Mouse (Mus musculus): Measurements from ENCODE around the gene Nudt9. TPM values are rescaled to one million over a fixed set of nuclear protein-coding genes. Genes with fewer than 3 reads are reported as not detected.

Gene Nudt9
- polyA plus RNA-seq (2012; rRNA removed): 52.8 and 77.2 TPM in 2 replicates

GRCm38 (mm10) chr5:104046256-104047199, at the start of gene Nudt9:
Gene Nudt9 (plus strand): TSS chr5:104046306.

DNA sequence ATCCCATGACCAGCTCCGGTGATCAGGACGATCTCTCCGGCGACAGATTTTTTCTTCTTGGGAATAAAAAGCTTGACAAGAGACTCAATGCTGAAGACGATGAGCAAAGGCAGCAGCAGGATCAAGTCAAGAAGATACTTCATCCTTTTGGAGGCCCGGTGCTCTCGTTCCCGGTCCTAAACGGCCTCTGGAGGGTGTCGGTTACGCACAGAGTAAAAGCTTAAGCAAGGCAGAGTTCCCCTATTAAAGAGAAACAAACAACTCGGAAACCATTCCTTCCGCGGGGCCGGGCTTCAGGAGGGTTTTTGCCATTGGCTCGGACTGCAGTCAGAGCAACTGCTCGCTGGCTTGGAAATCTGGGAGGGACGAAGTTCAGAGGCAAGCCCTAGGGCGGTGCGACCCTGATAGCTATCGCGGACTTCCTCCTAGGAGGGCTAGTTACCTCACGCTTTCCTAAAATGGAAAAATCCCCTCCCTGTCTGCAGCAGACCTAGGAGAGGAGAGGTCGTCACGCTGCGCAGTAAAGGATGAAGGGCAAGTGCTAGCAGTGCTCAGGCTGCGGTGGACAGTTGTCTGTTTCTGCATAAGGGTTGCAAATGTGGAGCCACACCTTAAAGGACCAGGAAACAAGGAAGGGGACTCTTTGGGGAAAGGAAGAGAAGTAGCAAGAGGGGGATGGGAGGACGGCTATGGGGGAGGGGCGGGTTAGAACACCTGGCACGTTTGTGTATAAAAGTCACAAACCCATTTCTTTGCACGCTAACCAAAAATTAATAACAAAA, 24.3 kb upstream of the Nudt9 start, which contains the start of gene Hsd17b11:
TSS of gene Hsd17b11 (minus strand) at position 323 of the 782 bp plus-strand sequence.

GRCm38 (mm10) chr5:104077508-104077907, 31.4 kb downstream of the Nudt9 start, which contains the start of gene Gm17660:
Gene Gm17660 (minus strand): TSS chr5:104077608.

GRCm38 (mm10) chr5:104113491-104114172, 67.5 kb downstream of the Nudt9 start, which contains the start of gene Sparcl1:
Gene Sparcl1 (minus strand): TSS chr5:104113733.

Other genes starting within 250 kb of the Nudt9 start
- gene Klhl8, start 135.0 kb upstream of the Nudt9 start, polyA plus RNA-seq (2012; rRNA removed): 9.8 and 11.3 TPM in 2 replicates
- gene Hsd17b13, start 68.9 kb upstream of the Nudt9 start, polyA plus RNA-seq (2012; rRNA removed): 0.05 TPM in 1 of 2 replicates, not detected in the other
- gene Hsd17b11, start 24.4 kb upstream of the Nudt9 start, polyA plus RNA-seq (2012; rRNA removed): 5.3 and 10.0 TPM in 2 replicates
- gene Gm17660, start 31.3 kb downstream of the Nudt9 start, polyA plus RNA-seq (2012; rRNA removed): not detected in 2 replicates
- 44.5 and 50.0 TPM in 2 replicates for gene Sparcl1, start 67.4 kb downstream of the Nudt9 start, polyA plus RNA-seq (2012; rRNA removed)
- 0.04 TPM in 1 of 2 replicates, not detected in the other for gene Dspp, start 124.4 kb downstream of the Nudt9 start, polyA plus RNA-seq (2012; rRNA removed)
- gene Dmp1, start 156.3 kb downstream of the Nudt9 start, polyA plus RNA-seq (2012; rRNA removed): 0.21 and 0.62 TPM in 2 replicates